Mouse (Mus musculus) gastrocnemius, postnatal 4 days (tissue): ENCODE results near the gene Npy. TPM values are rescaled to one million over a fixed set of nuclear protein-coding genes. Genes with fewer than 3 reads are reported as not detected.

Experiments
- DNase-seq, 2 experiments: peaks; one replicate each; pipeline ENCODE4 v3.0.0; 2021 to 2022; ENCODE audit warnings: low spot score in 2 of 2, mixed read lengths in 2 of 2
- long read RNA-seq, 2 experiments: library from polyadenylated mRNA; stranded (forward); transcript quantifications; one replicate each; pipeline ENCODE4 v2.0.0; 2021
- total RNA-seq, 2 experiments: library from RNA; stranded (reverse); gene quantifications; 2 replicates each; pipeline ENCODE4 v1.2.3; 2021

The Npy gene
- not detected for total RNA-seq
- long read RNA-seq, experiment 1 = 0 reads
- long read RNA-seq, experiment 2 = 0 reads

DNA sequence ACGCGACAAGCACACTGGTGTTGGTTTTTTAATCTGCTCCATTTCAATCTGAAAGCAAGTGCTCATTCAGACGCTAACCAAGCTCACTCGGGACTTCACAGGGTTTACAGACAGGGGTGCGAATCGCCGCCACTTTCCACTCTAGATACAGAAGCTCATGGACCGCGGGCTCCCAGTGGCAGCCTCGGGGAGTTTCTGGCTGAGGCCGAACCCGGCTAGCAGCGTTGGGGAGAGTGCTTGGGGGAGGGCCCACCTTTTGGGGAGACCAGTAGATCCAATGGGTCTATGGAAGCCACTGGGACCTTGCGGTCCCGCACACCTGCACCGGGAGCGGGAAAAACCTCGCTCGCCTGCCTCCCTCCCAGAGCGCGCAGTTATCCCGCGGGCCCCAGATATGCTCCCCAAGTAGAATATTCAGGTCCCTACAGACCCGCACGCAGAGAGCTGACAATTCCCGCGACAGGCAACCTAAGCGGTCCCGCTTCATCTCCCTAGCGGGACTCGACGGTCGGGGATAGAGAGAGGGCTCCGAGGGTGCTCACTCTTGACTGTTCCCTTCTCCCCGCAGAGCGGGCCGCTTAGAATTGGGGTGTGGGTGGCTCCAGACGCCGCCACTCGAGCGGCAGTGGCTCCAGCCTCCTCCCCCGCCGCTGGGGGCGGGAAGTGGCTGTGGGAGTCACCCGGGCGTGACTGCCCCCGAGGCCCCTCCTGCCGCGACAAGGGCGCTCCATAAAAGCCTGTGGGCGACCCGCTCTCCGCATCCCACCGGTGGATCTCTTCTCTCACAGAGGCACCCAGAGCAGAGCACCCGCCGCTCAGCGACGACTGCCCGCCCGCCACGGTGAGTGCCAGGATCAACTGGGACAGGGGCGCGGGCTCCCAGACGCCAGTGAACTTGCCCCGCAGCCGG lies at the start of gene Npy:
Npy (plus strand) TSS at position 750 of the 910 bp plus-strand sequence.
- DNase-seq = peak; percentile 16 to 22

DNA sequence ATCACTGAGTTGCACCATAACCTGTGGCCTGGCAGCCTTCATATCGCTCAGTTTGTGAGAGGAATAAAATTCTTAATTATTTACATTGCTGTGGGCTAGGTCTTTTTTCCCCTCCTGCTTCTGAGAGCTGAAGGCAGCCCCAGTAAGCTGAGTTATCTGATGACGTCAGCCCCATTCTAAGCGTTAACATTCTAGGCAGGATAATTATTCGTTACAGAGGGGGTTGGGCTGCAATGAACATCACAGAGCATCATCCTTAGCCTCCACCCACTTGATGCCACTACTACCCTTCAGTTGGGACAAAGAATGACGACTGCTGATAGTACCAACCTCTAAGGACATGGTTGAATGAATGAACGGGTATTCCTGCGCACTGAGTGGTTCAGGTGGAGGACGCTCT lies 47.5 kb upstream of the Npy start:
- DNase-seq = no peak

DNA sequence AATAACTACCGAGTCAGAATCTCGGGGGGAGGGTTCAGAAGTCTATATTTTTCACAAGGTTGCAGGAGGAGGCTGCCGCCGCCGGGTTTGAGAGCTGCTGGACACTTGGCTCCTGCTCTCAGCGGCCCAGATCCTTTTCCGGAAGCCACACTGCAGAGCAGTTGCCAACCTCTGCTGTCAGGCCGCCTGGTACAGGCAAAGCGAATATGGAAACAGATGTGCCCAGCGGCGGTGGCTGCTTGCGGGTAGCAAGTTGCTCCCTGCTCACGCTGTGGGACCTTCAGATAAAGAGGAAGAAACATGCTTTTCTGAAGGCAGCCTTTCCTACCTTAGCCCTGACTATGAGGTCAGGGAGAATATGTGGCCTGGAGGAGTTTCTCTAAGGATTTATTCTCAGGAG lies 44.4 kb upstream of the Npy start:
- DNase-seq = no peak

DNA sequence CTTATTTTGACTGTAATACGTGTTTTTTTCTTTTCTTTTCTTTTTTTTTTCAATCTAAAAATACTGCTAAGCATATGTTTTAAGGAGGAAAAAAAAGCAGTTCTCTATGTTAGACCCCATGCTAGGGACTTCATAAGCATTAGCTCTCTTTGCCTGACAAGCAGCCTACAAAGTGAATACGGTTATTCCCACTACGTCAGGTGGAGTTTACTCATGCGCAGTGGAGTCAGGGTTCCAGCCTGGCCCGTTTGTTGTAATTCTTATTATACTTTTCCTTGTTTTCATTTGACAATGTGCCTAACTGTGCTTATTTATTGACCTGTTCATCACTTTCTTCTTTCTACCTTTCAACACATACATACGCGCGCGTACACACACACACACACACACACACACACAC lies 43.8 kb upstream of the Npy start:
- DNase-seq = no peak

DNA sequence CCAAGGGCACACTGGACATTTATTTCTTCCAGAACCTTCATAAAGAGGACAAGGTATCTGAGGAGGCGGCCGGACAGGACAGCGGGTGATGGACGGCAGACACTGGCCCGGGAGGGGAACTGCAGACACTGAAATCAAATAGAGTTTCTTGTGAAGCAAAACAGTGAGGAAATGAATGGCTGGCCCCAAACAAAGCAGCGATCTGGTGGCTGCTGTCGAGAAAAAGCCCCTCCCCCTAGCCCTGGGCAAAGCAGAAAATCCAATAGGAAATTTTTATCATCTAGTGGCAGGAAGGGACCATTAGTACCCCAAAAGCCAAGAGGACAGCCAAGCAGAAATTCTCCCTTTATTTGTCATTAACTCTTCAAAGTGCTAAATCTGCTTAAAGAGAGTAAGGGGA lies 42.9 kb upstream of the Npy start:
- DNase-seq = no peak

DNA sequence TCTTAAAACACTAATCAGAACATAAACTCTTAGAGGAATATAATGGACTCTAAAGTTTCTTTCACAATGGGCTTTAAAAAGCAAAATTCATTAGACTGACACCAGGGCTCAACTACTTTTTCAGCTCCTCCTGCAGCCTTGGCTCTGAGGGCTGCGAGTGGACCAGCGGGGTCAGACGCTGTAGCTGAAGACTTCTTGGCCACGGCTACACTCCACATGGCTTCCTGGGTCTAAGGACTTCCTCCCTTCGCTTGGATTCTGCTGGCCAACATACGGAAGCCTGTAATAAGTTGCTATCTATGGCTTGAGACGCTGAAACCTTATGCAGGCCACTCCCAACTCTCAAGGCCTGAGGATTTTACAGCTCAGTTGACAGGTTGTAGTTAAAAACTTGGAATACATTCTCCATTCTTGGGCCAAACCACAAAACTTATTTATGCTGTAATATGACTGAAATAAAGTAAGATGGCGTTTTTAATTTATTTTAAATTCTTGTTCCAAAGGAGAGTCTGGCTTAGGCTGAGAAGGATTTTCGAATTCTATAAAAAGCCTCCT lies 41.6 kb upstream of the Npy start:
- no peak for DNase-seq

DNA sequence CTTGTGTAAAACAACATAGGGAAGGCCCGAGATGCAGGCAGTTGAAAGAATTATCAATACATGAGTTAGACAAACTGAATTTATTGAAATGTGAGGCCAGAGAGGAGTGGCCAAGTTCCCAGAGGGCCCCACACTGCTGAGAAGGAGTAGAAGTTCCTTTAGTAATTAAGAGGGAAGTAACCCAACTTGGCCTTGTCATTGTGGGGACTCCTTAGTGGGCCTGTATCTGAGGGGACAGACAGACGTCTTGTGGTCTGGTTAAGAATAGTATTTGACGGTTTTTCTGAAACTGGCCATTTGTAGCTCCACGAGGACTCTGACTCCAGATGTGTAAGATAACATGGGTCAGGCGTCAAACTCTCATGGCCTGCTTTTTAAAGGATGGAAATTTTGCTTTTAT lies 40.7 kb upstream of the Npy start:
- no peak for DNase-seq

DNA sequence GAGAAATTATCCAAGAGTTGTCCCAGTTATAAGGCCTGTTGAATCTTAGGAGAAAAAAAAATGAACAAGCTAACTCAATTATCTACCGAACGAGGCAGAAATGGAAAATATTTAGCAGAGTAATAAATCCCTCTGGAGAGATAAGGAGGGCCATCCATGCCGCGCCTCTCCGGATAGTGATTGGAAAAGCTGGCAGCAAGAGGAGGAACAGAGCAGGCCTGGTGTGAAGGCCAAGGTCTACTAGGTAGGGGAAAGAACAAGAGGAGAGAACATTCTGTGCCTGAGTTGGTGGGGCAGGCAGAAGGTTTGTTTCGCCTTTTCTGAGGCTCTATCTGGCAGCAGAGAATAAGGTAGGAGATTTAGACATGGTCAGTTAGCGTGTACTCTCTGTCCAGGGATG lies 39.8 kb upstream of the Npy start:
- DNase-seq = no peak

DNA sequence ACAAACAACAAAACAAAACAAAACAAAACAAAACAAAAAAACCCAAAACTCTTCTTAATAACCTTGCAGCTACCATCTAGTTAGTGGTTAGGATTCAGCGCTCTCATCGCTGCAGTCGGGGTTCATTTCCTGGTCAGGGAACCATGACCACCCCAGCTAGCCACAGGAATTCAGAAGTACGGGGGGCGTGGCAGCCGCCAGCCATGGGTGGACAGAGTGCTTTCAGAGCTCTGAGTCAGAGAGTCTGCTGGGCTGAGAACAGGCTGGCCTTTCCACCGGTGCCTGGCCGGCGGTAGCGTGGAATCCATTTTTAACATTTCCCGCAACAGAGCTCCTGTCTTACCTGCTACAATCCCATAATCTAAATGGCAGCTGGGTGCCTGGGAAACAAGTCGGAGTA lies 30.0 kb upstream of the Npy start:
- no peak for DNase-seq

DNA sequence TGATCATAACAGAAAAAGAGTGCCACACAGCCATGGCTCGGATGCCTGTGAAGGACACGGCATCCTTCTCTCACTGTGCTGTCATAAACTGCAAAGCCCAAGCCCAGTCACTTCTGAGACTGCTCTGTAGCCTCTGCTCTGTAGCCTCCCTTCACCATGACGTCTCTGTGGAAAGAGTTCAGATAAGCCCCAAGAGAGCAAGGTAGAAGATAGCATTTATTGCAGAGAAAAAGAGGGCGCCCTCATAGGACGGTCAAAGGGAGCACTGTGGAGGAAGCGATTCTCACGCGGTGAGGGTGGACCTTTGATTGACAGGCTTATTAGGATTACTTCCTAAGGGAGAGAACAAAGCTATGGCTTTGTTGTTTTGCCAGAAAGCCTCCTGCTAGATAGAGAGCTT lies 18.4 kb upstream of the Npy start:
- DNase-seq = no peak

DNA sequence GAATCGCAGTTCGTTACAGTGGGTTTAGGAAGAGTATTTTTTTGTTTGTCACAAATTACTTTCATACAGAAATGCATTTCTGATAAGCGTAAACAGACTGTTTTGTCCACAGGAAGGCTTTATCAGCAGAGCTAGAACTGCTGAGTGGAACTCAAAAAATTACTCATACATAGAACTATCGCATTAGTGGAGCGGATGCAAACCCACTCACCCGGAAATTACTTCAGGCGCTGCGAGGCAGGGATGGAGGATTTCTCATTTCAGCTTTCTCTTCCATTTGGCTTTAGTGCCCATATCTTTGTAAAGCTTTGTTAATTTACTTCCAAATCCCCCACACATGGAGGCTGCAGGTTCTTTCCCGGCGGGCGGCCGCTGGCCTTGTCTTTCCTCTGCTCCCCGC lies 14.4 kb upstream of the Npy start:
- DNase-seq = no peak

DNA sequence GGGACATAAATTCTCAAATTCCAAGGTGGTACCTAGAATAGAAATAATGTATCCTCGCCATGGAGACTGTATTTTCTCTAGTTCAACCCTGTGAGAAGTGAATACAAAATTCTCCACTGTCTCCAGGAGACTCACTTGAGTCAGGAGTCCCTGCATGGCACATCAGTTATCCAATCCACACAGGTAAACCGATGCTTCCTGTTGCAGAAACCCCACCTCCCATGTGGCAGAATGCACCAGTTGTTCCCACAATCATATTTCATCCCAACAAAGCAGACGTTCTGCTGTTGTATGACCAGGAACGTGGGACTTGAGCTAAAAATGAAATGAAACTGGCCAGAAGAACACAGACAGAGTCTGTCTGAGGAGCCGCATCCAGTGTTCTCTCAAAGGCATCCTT lies 5.3 kb upstream of the Npy start:
- no peak for DNase-seq

DNA sequence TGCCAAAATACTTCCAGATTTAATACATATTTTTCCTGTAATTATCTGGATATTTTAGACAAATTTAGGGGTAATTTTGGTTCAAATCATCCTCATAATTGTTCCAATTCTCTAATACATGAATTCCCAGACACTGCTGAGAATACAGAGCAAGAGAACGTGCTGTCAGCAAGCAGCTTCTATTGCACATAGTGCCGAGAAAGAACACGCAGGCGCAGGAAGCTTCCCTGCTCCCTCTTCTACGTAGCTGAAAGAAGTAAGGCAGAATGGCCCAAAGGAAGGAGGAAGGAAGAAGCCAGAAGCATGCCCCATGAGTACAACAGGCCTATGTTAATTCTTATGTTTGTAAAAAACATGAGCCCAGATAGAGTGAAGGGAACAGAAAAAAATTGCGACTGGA lies 4.9 kb upstream of the Npy start:
- no peak for DNase-seq

DNA sequence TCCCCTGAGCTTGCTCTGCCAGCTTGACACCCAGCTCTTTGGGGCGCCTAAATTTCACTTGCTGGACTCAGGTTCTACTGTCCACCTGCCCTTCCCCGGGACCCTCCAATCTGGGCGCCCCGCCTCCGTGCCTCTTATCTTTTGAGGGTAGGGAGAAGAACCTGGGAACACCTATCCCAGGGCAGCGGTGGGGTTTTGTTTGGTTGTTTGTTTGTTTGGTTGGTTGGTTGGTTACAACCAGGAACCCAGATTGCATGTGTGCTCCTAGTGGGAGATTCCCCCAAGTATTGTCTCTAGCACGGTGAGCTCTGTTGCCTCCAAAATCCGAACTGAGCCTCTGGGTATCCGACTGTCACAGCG lies 341 bp downstream of the Npy start:
- peak in 1 of 2 experiments; percentile 13 for DNase-seq

DNA sequence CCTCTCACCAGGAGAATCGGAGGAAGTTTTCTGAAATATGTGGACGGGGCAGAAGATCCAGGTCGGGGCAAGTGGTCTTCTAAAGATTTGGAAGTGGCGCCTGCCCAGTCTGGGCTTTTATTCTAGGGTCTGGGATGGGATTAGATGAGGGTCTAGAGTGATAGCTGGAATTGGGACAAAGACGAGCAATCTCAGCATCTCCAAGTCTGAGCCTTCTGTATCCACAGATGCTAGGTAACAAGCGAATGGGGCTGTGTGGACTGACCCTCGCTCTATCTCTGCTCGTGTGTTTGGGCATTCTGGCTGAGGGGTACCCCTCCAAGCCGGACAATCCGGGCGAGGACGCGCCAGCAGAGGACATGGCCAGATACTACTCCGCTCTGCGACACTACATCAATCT lies 861 bp downstream of the Npy start:
- no peak for DNase-seq

DNA sequence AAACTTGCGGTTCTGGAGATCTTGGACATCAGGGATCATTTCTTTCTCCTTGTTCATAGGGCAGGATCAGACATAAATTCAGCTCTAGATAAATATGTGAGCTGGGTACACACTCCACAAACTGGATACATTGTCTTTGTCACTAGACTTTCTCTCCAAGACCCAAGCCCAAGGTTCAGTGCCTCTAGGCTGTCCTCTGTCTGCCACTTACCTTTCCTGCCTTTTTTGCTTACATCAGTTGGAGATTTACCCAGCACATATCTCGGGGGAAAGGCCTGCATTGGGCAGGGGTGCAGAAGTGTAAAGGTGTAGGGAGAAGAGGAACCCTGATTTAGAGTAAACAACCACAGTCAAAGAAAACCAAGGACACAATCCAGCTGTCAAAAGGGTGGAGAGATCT lies 1.3 kb downstream of the Npy start:
- no peak for DNase-seq

DNA sequence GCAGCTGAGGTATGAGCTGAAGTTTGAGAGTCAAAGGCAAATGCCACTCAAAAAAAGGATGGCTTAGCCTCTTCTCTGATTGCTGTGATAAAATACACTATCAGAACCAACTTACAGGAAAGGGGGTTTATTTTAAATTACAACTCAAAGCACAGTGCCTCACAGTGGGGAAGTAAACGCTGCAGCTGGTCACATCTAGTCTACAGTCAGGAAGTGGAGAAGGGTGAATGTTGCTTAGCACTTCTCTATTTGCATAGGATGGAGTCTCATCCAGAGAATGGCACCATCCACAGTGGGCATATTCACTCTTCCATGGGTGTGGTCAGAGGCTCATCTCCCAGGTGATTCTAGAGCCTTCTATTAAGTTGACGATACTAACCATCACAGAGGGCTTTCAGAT lies 9.1 kb downstream of the Npy start:
- no peak for DNase-seq

DNA sequence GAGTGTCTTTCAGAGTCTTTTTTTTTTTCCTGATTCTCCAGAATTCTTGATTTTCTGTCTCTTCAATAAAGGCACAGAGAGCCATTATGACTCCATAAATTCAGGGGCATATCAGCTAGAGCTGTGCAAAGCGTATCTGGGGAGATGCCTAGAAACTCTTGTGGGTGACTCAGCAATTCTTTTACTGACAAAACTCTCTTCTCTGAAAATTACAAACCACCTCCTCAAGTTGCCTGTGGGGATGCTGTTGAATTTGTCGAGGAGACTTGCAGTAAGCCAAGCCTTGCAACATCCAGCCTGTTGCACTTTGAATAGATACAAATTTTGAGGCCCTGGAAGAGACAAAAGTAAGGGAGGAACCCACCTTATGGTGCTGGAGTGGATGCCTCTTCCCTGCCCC lies 34.3 kb downstream of the Npy start:
- no peak for DNase-seq

DNA sequence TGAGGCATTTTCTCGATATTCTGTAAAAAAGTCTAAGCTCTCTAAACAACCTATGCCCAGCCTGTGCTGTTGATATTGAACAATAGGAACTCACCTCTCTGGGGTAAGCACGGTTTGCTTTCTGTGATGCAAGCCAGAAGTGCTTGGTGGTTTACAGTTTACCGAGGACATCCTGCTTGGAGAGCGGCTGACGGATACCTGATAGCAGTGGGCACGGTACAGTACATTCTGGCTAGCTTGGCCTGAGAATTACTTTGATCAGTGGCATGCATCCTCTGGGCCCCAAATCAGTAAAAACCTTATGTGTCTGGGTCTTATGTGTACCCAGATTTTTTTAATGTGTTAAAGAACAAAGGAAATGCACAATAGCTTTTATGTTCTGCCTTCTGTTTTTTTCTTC lies 45.1 kb downstream of the Npy start:
- no peak for DNase-seq

DNA sequence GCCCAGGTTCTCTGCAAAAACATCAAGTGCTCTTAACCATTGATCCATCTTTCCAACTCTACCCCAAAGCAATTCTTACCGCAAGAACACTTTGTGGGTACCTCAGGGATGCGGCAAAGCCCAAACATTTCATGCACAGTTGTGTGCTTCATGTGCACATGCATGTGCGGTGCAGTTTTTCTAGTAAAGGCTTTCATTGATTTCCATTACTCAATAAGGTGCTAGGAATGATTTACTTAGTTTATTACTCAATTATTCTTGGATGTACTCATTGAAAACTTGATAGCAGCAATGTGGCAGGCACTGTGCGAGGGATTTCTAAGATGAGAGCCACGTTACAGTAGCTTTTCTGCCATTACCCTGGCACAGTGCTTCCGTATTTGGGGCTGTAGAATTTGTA lies 48.6 kb downstream of the Npy start:
- no peak for DNase-seq

DNA sequence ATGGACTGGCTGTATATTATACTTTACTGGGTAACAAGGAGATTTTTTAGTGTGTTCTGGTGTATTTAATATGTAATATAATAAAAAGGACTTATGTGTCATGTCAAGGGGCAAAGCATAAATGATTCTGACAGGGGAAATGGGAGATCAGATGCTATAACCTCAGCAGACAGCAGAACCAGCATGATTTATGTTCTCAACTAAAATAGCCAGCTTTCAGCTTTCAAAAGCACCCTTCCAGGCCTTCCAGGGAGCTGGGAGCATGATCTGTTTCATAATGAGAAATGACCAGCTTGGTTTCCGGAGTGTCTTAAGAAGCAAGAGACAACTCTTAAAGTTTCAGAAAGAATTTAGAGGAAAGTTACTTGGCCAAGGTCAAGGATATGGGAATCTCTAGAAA lies 51.0 kb downstream of the Npy start:
- no peak for DNase-seq

DNA sequence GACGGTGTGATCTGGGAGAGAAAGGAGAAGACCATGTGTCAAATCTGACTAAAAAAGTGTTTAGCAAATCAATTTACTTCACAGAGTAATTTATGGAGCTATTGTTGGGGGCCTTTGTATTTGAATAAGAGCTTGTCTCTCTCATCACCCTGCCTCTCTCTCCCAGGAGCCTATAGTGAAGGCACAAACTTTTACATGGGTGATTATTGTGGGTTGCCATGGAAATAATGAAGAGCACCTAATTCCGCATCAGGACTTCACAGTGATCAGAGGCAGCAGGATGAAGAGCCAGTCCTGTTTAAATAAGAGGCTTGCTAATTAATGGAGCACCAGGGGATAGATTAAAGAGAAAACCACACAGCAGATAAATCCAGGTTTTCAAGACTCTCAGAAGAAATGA lies 52.6 kb downstream of the Npy start:
- no peak for DNase-seq

DNA sequence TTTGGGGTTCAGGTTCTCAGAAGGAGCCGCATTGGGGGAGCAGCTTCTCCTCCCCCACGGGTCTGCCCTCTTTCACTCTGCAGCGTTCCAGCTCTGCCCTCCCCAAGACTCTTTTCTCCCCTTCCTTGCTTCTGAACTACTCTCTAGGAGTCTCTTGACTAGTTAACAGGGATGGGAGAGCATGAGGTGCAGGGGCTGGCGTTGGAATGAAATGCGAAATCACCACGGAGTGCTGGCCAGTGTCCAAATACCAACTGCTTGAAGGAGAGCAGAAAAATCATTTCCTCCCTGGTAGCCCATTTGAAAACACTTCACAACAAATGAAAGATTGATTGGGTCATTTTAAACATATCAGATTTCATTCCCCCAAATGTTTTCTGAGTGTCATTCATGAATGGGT lies 53.3 kb downstream of the Npy start:
- DNase-seq = no peak
